Mouse (Mus musculus) splenic B cell, adult 2 months (primary cell): ENCODE data around the gene Lbh.
A peak's percentile ranks its signal among the peaks of the same experiment; 100 is the strongest.

Experiments
- DNase-seq: peaks from one replicate; pipeline ENCODE4 v3.0.0-alpha.2; 2011; ENCODE audit warnings: low read depth, low spot score
- H3K27me3 ChIP-seq: 2 replicates; pipeline ENCODE4 v1.6.1; 2012; ENCODE audit warnings: mild to moderate bottlenecking, low read length, moderate library complexity, mixed read lengths; ENCODE audit not compliant: control insufficient read depth, poor library complexity, insufficient read depth, severe bottlenecking
- H3K36me3 ChIP-seq: 2 replicates; pipeline ENCODE4 v1.6.1; 2012; ENCODE audit warnings: mild to moderate bottlenecking, low read length, moderate library complexity, mixed read lengths; ENCODE audit not compliant: control insufficient read depth, poor library complexity, insufficient read depth, severe bottlenecking

Lbh gene

GRCm38 (mm10) chr17:72965687-72966086 is 47.6 kb downstream of the Lbh start:
- no peak for DNase-seq
- no peaks in the 10 kb centered on the region for H3K36me3 ChIP-seq
- H3K27me3 ChIP-seq, result no peaks in the 10 kb centered on the region

GRCm38 (mm10) chr17:72966091-72966531 is 48.0 kb downstream of the Lbh start:
- H3K36me3 ChIP-seq, result no peaks in the 10 kb centered on the region
- no peaks in the 10 kb centered on the region for H3K27me3 ChIP-seq
- no peak for DNase-seq

DNA sequence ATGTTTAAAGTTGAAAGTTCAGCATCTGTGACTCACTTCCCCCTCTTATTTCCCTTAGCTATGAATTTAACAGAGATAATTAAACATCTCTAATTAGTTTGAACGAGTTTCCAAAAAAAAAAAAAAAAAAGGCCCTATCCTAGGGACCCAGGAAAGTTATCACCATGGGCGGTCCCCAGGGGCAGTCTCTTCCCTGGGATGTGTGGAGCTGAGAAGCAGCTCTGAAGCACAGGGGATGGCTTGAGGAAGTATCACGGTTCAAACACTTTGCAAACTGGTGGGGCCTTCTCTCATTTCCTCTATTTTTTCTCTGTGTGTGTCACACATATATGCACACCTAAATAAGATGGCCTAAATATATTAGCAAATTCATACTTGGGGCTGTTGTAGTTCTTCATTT is 48.8 kb downstream of the Lbh start:
- DNase-seq, result peak; percentile 81
- H3K36me3 ChIP-seq, result no peaks in the 10 kb centered on the region
- H3K27me3 ChIP-seq, result no peaks in the 10 kb centered on the region

- no peaks in the 10 kb centered on the region for H3K36me3 ChIP-seq
- no peak for DNase-seq
- no peaks in the 10 kb centered on the region for H3K27me3 ChIP-seq
Observed at GRCm38 (mm10) chr17:72967371-72968175, 49.5 kb downstream of the Lbh start.

DNA sequence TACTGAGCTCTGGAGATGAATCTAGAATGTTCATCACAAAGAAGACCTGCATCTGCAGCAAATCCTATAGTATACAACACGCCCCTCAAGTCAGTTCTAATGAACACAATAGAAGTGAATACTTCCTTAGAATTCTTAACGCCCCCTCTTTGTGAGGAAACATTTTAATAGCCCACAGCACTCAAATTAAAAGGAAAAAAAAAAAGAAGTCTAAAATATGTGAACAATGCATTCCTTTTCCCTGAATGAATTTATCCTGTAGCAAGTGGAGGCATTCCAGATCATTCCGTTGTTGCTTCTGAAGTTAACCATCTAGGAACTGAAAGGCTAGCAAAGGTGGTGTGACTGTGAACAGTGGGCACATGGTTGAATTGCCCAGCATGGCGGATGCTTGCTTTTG is 50.6 kb downstream of the Lbh start:
- Histone ChIP-seq H3K27me3 (no peaks in the 10 kb centered on the region), H3K36me3 (no peaks in the 10 kb centered on the region)
- no peak for DNase-seq

DNA sequence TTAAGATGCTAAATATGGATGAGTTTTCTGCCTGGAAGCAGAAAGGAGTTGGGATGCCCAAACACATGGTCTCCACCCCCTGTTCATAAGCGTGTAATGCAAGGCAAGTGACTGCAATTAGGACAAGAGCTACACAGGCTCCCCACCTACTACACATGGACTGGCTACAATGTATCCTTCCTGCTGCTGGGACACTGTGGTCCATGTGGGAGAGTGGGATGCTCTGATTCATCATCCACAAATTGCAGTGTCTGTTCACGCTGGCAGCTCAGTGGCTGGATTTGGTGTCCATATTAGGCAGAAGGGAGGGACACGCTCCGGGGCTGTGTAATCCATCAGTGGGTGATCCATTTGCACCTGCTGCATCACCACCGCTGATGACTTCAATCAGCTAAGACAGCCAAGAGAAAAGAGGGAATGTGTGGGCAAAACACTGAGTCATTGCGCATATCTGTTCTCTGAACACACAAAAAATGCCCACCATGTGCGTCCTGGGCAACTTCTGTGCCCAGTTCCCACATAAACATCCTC is 52.6 kb downstream of the Lbh start:
- DNase-seq, result no peak

DNA sequence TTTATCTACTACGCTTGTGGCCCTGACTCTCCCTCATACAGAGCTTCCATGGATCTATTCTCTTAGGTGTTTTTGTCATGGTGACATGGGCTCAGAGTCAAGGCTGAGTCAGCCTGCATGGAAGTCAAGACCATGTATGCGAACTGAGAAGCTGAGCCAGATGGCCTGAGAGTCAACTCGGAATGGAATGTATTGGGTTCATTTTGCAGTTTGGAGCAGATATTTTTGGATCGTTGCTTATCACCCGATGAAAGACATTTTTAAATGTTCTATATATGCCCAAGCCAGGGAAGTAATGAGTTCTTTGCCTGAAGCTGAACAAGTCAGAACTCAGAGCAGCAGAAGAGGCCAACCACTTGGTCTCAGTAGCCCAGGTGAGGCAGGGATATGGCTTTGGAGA is 54.9 kb downstream of the Lbh start:
- no peak for DNase-seq
- H3K27me3 ChIP-seq, result no peaks in the 10 kb centered on the region
- H3K36me3 ChIP-seq, result no peaks in the 10 kb centered on the region

More for the DNA sequence above, 52.6 kb downstream of the Lbh start:
- H3K27me3 ChIP-seq, result no peaks in the 10 kb centered on the region
- H3K36me3 ChIP-seq, result no peaks in the 10 kb centered on the region

DNA sequence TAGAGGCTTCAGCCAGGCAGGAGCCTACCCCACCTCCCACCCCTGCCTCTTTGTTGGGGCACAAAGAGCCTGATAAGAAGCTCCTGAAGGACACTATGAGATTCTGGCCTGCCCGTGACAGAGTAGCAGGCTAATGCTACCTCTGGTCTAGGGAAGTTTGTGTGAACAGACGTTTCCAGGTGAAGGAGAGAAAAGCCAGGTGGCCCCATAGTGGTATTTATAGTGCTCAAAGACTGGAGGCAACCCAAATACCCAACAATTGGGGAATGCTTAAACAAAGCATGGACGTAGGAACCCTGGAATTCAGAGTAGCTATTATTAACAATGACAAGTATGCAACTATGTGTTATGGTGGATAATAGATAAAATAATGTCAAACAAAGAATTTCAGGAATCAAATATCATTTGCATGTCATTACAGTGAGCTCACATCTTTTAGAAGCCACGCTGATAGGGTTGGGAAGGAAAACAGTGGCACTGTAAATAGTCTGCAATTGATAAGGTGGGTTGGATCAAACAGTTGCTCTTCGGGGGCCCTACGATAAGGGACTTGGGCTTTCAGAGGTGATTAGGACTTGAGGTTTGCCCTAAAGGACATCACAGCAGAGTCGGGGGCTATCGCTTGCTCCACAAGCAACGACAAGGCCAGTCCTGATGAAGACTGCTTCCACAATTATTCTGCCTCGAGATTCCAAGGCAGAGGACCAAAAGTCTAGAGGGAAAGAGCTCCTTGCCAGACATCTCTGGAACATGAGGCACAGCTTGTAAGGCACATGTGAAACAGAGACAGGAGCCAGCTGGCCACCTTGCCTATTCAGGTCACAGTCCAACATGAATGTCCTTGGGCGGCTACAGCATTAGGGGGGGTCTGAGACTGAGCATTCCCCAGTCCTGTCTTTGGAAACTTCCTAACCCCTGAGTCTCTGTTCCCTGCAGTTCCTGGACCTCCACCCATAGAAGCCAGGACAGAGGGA is 58.4 kb downstream of the Lbh start:
- Histone ChIP-seq H3K27me3 (no peaks in the 10 kb centered on the region), H3K36me3 (no peaks in the 10 kb centered on the region)
- no peak for DNase-seq

DNA sequence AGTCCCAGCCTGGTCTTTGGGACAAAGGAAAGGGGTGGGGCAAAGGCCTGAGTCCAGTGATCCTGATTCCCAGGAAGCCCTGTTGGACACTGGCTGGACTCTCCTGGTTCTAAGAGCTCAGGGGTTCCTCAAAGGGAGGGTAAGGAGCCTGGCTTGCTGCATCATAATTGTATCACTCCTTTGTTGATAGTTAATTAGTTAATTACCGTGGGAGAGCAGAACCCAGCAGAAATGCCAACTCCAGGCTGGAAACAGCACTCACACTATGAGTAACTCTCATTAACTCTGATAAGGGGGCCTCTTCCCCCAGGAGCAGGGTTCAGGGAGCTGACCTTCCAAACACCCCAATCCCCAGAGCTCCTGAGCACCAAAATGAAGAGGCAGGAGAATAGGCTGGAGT is 59.5 kb downstream of the Lbh start:
- DNase-seq, result no peak
- H3K27me3 ChIP-seq, result no peaks in the 10 kb centered on the region
- H3K36me3 ChIP-seq, result no peaks in the 10 kb centered on the region

DNA sequence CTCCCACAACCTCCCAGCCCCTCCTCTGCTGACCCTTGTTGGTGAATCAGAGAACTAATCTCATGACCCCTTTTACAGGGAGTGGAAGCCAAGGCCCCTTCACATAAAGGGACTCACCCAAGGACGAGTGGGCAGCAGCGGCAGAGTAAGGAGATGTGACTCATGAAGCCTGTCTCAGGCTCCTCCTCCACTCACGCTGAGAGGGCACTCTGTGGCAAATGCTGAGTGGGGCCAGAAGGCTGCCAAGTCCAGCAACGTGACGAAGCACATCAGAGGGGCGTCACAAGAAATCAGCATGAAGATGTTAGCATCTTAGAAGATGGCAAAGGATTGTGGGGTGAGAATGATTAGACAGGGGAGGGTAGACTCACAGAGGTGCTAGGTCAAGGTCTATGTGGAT is 64.1 kb downstream of the Lbh start:
- no peaks in the 10 kb centered on the region for H3K27me3 ChIP-seq
- H3K36me3 ChIP-seq, result no peaks in the 10 kb centered on the region
- no peak for DNase-seq

GRCm38 (mm10) chr17:72983471-72983870 is 65.4 kb downstream of the Lbh start:
- DNase-seq, result no peak
- no peaks in the 10 kb centered on the region for H3K36me3 ChIP-seq
- H3K27me3 ChIP-seq, result no peaks in the 10 kb centered on the region

DNA sequence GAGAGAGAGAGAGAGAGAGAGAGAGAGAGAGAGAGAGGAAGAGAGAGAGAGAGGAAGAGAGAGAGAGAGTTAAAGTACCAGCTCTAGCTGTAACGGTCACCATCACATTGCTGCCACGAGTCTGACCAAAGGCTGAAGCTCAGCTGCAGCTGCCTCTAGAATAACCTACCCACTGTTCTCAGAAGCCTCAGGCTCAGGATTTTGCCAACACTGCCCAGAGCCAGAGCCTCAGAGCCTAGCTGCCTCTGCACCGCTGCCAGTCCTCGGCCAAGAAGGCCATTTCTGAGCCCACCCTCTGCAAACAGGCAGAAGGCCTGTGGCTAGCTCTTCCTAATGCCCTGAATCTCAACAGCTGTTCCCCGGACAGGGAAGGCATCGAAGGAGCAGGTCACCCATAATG is 70.9 kb downstream of the Lbh start:
- DNase-seq, result no peak
- no peaks in the 10 kb centered on the region for H3K27me3 ChIP-seq
- H3K36me3 ChIP-seq, result no peaks in the 10 kb centered on the region
